Mouse (Mus musculus): ENCODE measurements around the gene Asic2. TPM values are rescaled to one million over a fixed set of nuclear protein-coding genes. Genes with fewer than 3 reads are reported as not detected.

Gene Asic2
- polyA plus RNA-seq, 1 experiment from 2014 or later, result 2.6 TPM

DNA sequence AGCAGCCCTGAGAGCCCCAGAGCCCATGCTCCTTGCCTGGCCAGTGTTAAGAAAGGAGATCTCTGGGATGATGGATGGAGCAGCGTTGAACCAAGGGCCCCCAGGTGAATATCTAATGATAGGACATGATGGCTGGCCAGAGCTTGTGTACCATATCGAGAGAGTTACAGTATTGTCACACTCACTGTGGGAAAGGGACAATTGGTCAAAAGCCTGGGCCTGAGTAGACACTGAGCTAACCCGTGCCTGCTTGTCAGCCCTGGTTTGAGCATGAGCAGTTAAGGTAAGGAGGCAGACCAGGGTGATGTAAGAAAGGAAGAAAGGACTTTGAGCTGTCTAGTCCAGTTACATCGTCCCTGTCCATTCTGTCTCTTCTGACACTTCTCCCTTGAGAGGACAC, 365.3 kb downstream of the Asic2 start:
- no peak overlapping the region for H3K4me3 ChIP-seq
- H3K27me3 ChIP-seq (ENCODE audit: insufficient read depth, poor library complexity, severe bottlenecking), result no peaks in the 10 kb centered on the region
- no peak overlapping the region for H3K27ac ChIP-seq
- H3K4me1 ChIP-seq (replicated peaks), result no peaks in the 10 kb centered on the region
- 84% methylated on average over 4 of the region's 4 CpGs for WGBS
- no peak for DNase-seq (ENCODE audit: low spot score)
- H3K36me3 ChIP-seq, result no peaks in the 10 kb centered on the region
- H3K9me3 ChIP-seq, result no peaks in the 10 kb centered on the region

DNA sequence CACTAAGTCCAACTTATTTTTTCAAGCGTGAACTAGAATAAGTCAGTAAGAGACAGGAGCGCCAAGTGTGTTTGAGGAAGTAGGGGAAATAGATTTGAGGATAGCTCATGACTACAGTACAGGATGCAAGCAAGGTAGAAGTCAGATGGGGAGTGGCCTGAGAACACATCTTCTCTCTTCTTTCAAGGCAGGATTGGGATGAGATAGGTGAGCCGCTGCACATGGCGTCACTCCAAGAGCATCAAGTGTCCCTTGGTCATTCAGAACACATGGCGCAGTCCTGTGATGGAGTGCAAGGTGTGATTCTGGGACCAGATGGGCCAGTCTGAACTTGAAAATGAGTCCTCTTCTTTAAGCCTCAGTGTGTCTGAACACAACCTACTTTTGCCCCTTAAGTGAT, 366.5 kb downstream of the Asic2 start:
- no peaks in the 10 kb centered on the region for H3K9me3 ChIP-seq
- no peaks in the 10 kb centered on the region for H3K36me3 ChIP-seq
- WGBS, result 94% methylated on average over 5 of the region's 5 CpGs
- DNase-seq (ENCODE audit: low spot score), result no peak
- H3K4me1 ChIP-seq (replicated peaks), result no peaks in the 10 kb centered on the region
- no peak overlapping the region for H3K27ac ChIP-seq
- H3K27me3 ChIP-seq (ENCODE audit: insufficient read depth, poor library complexity, severe bottlenecking), result no peaks in the 10 kb centered on the region
- H3K4me3 ChIP-seq, result no peak overlapping the region

DNA sequence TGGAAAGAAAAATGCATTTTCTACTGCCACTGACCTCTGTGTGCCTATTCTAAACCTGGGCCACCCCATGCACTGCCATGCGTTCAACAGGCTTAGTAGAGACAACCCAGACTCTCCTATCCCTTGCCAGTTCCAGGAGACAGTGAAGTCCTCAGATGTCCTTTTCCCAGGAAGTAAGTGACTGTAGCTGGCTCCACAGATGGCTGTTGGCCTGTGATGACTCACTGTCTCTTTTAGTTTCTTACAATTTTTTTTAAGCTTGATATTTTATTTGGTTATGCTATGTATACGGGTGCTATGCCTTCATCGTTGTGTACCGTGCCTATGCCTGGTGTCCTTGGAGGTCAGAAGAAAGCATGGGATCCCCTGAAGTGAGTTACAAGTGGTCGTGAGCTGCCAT, 370.7 kb downstream of the Asic2 start:
- H3K36me3 ChIP-seq, result no peaks in the 10 kb centered on the region
- H3K27me3 ChIP-seq (ENCODE audit: insufficient read depth, poor library complexity, severe bottlenecking), result peaks cover 3% of the 10 kb centered on the region; the same call in 1 of the 2 replicates
- H3K4me3 ChIP-seq, result no peak overlapping the region
- DNase-seq (ENCODE audit: low spot score), result no peak
- no peaks in the 10 kb centered on the region for H3K9me3 ChIP-seq
- H3K4me1 ChIP-seq (replicated peaks), result no peaks in the 10 kb centered on the region
- no peak overlapping the region for H3K27ac ChIP-seq
- WGBS, result 91% methylated on average over 5 of the region's 5 CpGs

DNA sequence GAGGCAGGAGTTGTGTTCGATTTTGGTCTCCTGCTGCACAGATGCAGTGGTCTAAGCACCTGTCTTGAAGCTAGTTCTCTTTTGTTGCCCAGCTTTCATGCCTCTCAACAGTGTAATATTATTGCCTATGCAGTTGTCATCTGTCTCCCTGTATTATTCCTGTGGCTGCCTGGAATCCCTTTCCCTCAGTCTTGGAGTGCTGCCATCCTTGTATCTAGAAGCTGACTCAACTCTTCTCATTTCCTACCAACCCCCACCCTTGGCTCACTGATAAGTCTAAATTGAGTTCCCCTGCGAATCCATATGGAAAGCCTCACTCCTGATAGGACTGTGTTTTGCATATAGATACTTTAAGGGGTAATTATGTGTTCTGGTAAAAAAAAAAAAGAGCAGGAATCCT, 373.0 kb downstream of the Asic2 start:
- Histone ChIP-seq H3K4me1 (replicated peaks) (no peaks in the 10 kb centered on the region), H3K36me3 (no peaks in the 10 kb centered on the region), H3K27ac (no peak overlapping the region), H3K4me3 (no peak overlapping the region), H3K27me3 (ENCODE audit: insufficient read depth, poor library complexity, severe bottlenecking) (peaks cover 3% of the 10 kb centered on the region; the same call in 1 of the 2 replicates), H3K9me3 (no peaks in the 10 kb centered on the region)
- no peak for DNase-seq (ENCODE audit: low spot score)
- WGBS, result 87% methylated on average over 2 of the region's 2 CpGs

DNA sequence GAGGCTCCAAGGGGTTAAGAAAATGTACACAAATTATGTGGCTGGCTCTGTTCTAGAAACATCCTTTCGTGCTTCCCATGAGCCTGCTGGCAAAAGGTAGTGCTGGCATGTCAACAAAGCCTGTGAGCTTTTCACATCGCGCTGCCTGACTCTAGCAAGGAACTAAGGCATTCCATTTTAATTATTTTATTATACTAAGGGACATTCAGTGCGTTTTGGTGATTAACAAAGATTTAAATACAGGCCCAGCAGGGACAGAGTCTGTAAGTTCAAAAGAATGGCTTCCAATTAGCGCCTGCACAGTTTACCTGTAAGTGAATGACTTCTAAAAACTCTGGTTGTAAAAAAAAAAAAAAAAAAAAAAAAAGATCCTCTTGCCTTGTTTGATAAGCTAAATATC, 375.5 kb downstream of the Asic2 start:
- DNase-seq (ENCODE audit: low spot score), result no peak
- Histone ChIP-seq H3K27ac (no peak overlapping the region), H3K36me3 (no peaks in the 10 kb centered on the region), H3K4me3 (no peak overlapping the region), H3K27me3 (ENCODE audit: insufficient read depth, poor library complexity, severe bottlenecking) (peaks cover 11% of the 10 kb centered on the region), H3K9me3 (no peaks in the 10 kb centered on the region), H3K4me1 (replicated peaks) (no peaks in the 10 kb centered on the region)
- WGBS, result 77% methylated on average over 5 of the region's 5 CpGs

DNA sequence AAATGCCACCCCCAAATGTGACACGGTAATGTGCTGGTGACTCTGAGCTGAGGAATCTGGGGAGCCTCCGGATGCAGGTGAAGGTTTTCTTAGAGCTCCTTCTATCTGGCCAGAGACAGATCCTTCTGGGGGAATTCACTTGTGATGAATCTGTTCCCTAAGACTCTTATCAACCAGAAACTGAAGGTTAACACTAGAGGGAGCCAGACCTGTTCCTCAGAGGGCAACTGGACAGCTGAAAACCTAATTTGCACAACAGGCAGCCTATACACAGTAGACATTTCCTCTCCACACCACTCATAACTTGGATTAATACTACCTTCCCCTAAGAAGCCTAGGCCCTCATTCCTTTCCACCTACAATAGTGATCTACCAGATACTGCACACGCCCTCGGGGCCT, 377.3 kb downstream of the Asic2 start:
- Histone ChIP-seq H3K9me3 (no peaks in the 10 kb centered on the region), H3K4me1 (replicated peaks) (no peaks in the 10 kb centered on the region), H3K27me3 (ENCODE audit: insufficient read depth, poor library complexity, severe bottlenecking) (peaks cover 11% of the 10 kb centered on the region), H3K36me3 (no peaks in the 10 kb centered on the region), H3K4me3 (no peak overlapping the region), H3K27ac (no peak overlapping the region)
- WGBS, result 81% methylated on average over 4 of the region's 4 CpGs
- DNase-seq (ENCODE audit: low spot score), result no peak

DNA sequence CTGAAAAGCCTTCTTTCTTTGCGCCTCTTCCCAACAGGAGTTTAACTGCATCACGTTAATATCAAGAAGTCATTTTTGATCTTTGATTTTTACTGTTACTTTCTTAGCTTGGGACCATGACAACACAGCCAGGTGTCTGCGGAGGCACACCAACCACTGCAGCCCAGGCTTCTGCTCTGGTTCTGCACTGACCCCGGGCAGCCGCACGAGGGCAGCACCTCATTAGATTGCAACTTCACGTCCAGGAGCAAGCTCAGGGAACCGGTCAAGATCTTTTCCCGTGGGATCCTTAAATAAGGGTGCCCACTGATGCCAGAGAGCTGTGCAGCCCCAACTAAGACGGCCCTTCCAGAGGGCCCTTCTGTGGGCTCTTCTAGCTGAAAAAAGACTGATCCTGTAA, 379.6 kb downstream of the Asic2 start:
- H3K27me3 ChIP-seq (ENCODE audit: insufficient read depth, poor library complexity, severe bottlenecking), result peaks cover 8% of the 10 kb centered on the region
- no peaks in the 10 kb centered on the region for H3K36me3 ChIP-seq
- no peak overlapping the region for H3K4me3 ChIP-seq
- no peak overlapping the region for H3K27ac ChIP-seq
- 14% methylated on average over 10 of the region's 10 CpGs for WGBS
- peak; percentile 72 for DNase-seq (ENCODE audit: low spot score)
- H3K4me1 ChIP-seq (replicated peaks), result 0 out of 2 replicates have a peak, but pooled peaks cover under 1% of the 10 kb centered on the region
- H3K9me3 ChIP-seq, result no peaks in the 10 kb centered on the region

DNA sequence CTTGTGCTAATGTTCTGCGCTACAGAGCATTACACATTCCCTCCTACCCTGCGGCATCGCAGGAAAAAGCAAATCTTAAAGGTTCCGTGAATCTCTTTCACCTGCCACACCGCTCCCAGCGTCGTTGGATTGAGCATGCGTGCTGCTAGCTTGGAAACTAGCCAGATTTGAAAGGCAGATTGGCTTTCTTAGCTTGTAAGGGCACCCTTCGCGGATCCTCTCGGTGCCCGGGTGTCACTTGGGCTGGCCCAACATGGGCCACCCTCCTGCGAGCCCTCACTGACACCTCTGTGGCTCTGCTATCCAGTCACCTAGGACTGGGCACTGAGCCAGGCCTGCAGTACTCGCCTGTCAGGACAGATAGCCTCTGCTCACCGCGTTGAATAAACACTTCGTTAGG, 380.3 kb downstream of the Asic2 start:
- no peaks in the 10 kb centered on the region for H3K9me3 ChIP-seq
- WGBS, result 87% methylated on average over 17 of the region's 17 CpGs
- H3K27ac ChIP-seq, result no peak overlapping the region
- H3K4me3 ChIP-seq, result no peak overlapping the region
- DNase-seq (ENCODE audit: low spot score), result no peak
- peaks cover 8% of the 10 kb centered on the region for H3K27me3 ChIP-seq (ENCODE audit: insufficient read depth, poor library complexity, severe bottlenecking)
- no peaks in the 10 kb centered on the region for H3K36me3 ChIP-seq
- H3K4me1 ChIP-seq (replicated peaks), result 0 out of 2 replicates have a peak, but pooled peaks cover 3% of the 10 kb centered on the region

DNA sequence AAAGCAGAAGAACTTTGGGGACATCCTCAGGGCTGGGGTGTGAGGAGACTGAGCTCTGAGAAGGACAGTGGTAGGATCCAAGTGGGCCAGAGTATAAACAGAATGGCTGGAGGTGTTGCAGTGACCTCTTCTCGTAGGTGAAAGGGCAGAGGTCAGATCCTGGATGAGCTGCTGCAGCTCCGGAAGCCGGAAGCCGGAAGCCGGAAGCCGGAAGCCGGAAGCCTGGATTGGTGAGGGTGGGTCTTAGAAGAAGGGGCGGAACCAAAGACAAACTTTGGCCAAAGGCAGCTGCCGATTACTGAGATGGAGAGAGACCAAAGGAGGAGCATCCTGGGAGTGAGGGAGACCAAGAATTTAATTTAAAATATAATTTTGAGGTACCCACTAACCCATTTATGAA, 381.1 kb downstream of the Asic2 start:
- 0 out of 2 replicates have a peak, but pooled peaks cover 3% of the 10 kb centered on the region for H3K4me1 ChIP-seq (replicated peaks)
- H3K36me3 ChIP-seq, result no peaks in the 10 kb centered on the region
- H3K4me3 ChIP-seq, result no peak overlapping the region
- H3K27me3 ChIP-seq (ENCODE audit: insufficient read depth, poor library complexity, severe bottlenecking), result peaks cover 8% of the 10 kb centered on the region
- 80% methylated on average over 9 of the region's 9 CpGs for WGBS
- no peak for DNase-seq (ENCODE audit: low spot score)
- no peaks in the 10 kb centered on the region for H3K9me3 ChIP-seq
- no peak overlapping the region for H3K27ac ChIP-seq

DNA sequence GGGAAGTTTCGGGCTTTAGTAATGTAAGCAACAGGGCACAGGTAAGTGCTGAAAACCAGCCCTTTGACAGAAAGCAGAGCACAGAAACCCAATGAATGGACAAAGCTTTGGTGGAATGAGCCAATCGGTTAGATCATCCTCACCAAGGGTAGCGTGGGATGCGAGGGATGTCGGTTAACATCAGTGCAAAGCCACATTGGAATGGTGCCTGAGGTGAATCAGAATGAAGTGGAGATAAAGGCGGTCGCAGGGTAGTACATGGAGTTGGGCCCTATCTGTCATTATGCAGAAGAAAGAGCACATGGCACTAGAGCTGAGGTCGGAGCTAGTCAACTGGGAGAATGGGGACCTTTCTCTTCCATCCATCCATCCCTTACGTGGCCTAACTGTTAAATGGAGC, 383.8 kb downstream of the Asic2 start:
- H3K36me3 ChIP-seq, result no peaks in the 10 kb centered on the region
- no peak overlapping the region for H3K27ac ChIP-seq
- H3K4me1 ChIP-seq (replicated peaks), result peaks cover 13% of the 10 kb centered on the region
- WGBS, result 97% methylated on average over 9 of the region's 9 CpGs
- no peaks in the 10 kb centered on the region for H3K9me3 ChIP-seq
- no peak for DNase-seq (ENCODE audit: low spot score)
- H3K4me3 ChIP-seq, result no peak overlapping the region
- H3K27me3 ChIP-seq (ENCODE audit: insufficient read depth, poor library complexity, severe bottlenecking), result peaks cover 8% of the 10 kb centered on the region

DNA sequence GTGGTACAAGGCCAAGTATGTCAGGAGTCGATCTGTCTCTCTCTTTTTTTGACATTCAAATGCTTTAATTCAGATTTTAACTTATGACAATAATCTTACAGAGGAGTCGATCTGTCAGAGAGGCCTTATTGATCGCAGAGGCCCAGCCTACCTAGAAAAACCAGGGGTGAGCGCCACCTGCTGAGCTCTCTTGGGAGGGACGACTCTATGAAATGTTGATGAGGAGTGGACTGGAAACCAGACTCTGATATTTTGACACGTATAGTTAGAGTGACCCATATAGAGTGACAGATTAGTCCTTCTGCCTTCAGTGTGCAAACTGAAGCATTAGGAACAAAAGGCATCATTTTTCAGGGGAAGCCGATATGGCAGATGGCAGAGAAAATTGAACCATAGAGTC, 385.1 kb downstream of the Asic2 start:
- 63% methylated on average over 7 of the region's 7 CpGs for WGBS
- Histone ChIP-seq H3K9me3 (no peaks in the 10 kb centered on the region), H3K4me3 (no peak overlapping the region), H3K4me1 (replicated peaks) (peaks cover 21% of the 10 kb centered on the region), H3K36me3 (no peaks in the 10 kb centered on the region), H3K27ac (no peak overlapping the region), H3K27me3 (ENCODE audit: insufficient read depth, poor library complexity, severe bottlenecking) (peaks cover 4% of the 10 kb centered on the region; the same call in 1 of the 2 replicates)
- no peak for DNase-seq (ENCODE audit: low spot score)

DNA sequence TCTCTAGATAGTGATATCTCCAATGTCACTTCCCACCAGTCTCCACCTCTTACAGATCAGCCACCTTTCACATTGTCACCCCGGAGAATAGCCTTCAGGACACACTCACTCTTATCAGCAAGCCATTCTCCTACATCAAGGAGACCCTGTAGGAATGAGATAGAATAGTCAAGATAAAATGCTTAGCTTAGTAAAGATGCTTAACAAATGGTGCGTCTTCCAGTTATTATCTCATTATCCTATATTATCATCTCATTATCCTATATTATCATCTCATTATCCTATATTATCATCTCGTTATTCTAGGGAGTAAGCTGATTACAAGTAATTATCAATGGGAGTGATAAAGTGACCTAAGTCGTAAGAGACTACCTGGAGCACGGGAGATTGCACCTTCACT, 386.1 kb downstream of the Asic2 start:
- Histone ChIP-seq H3K27ac (no peak overlapping the region), H3K4me1 (replicated peaks) (peaks cover 21% of the 10 kb centered on the region), H3K27me3 (ENCODE audit: insufficient read depth, poor library complexity, severe bottlenecking) (no peaks in the 10 kb centered on the region), H3K9me3 (no peaks in the 10 kb centered on the region), H3K4me3 (no peak overlapping the region), H3K36me3 (no peaks in the 10 kb centered on the region)
- no peak for DNase-seq (ENCODE audit: low spot score)
- 82% methylated on average over 5 of the region's 5 CpGs for WGBS

DNA sequence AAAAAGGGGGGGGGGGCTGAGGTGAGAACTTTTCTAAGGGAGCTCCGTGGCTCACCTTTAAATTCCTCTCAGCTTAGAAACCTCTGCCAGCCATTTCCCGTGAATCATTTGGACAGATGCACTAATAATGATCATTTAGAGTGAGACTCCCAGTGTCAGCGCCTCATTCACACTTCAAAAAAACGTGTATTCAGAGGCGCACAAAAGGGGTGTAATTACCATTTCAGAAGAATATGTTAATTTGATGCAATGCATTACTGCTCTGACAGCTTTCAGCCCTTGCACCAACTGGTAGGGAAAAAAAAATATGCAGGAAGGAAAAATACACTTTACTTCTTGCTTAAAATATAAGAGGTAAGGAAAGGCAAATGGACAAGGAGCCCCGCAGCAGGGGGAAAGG, 388.5 kb downstream of the Asic2 start:
- Histone ChIP-seq H3K4me1 (replicated peaks) (peaks cover 21% of the 10 kb centered on the region), H3K36me3 (no peaks in the 10 kb centered on the region), H3K27me3 (ENCODE audit: insufficient read depth, poor library complexity, severe bottlenecking) (no peaks in the 10 kb centered on the region), H3K27ac (peak overlapping the region; percentile 43), H3K9me3 (no peaks in the 10 kb centered on the region), H3K4me3 (no peak overlapping the region)
- 23% methylated on average over 6 of the region's 6 CpGs for WGBS
- DNase-seq (ENCODE audit: low spot score), result no peak

DNA sequence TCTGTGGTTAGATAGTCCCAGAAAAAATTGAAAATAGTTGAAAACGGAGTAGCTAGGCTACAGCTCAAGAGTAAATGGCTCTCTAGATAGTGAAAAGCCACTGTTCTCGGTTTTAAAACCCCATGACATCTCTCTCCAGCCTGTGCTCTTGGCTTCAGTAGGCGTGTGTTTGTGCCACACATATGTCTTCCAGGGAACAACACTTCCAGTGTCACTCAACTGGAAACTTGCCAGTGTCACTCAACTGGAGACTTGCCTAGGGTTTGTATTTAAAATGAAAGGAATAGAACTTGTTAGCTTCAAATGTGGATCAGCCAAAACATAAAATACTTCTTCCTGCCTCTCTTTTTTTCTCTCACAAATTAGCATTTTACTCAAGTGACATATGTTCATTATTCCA, 397.9 kb downstream of the Asic2 start:
- Histone ChIP-seq H3K9me3 (no peaks in the 10 kb centered on the region), H3K4me1 (replicated peaks) (no peaks in the 10 kb centered on the region), H3K27ac (no peak overlapping the region), H3K4me3 (no peak overlapping the region), H3K36me3 (no peaks in the 10 kb centered on the region), H3K27me3 (ENCODE audit: insufficient read depth, poor library complexity, severe bottlenecking) (no peaks in the 10 kb centered on the region)
- WGBS, result 78% methylated on average over 3 of the region's 3 CpGs
- DNase-seq (ENCODE audit: low spot score), result no peak

All from hindbrain, embryonic 10.5 days (tissue).